Mouse (Mus musculus) gastrocnemius, postnatal 25 days (tissue): ENCODE measurements around the gene Ncoa1. TPM values are rescaled to one million over a fixed set of nuclear protein-coding genes. Genes with fewer than 3 reads are reported as not detected.
A peak's percentile ranks its signal among the peaks of the same experiment; 100 is the strongest.

Experiments used
- DNase-seq: peaks from one replicate; pipeline ENCODE4 v3.0.0; 2022
- long read RNA-seq, 2 experiments: library from polyadenylated mRNA; stranded (forward); transcript quantifications; one replicate each; pipeline ENCODE4 v2.0.0; 2021
- total RNA-seq, 2 experiments: library from RNA; stranded (reverse); gene quantifications; 1 replicate in 1 of 2; 2 replicates in 1 of 2; pipeline ENCODE4 v1.2.3; 2021

Gene Ncoa1
- total RNA-seq: 10 to 100 TPM; 21.5 to 23.8 TPM
- long read RNA-seq, experiment 1, partial matches to known transcripts: 5 of 9 reads
- long read RNA-seq, experiment 1, other reads (novel, unspliced or antisense): 4 of 9 reads
- long read RNA-seq, experiment 2, full-length matches to known transcripts: 13 of 38 reads
- long read RNA-seq, experiment 2, partial matches to known transcripts: 9 of 38 reads
- long read RNA-seq, experiment 2, other reads (novel, unspliced or antisense): 16 of 38 reads

DNA sequence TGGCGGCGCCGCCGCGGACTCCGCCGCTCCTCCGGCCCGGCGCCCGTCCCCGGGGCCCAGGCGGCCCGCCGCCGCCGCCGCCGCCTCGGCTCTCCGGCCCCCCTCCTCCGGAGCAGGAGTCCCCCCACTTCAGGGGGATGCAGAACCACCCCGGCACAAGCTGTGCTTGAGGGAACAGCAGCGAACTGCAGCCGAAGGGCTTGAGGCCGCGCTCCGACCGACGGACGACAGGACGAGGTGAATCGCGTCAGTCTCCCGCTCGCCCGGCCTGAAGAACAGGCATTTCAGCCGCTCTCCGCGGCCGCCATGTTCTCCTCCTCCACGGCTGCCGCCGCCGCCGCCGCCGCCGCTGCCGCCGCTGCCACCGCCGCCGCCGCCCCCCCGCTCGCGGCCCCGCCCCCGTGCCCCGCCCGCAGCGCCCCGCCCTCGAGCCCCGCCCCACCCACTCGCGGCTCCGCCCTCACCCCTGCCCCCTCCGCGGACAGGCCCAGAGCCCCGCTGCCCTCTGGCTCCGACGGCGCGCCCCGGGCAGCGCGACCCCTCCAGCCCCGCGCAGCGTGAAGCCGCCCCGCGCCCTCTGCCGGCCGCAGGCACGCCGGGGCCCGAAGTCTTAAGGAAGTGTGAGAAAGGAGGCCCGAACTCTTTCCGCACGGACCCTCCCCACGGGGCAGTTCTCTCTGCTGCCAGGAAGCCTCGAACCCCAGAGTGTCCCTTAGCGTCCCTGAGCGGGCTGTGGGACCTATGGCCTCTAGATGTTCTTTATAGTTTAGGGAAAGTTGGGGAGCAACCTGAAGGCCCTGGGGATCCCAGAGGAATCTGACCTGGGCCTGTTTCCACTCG, at the start of gene Ncoa1:
Ncoa1 (minus strand) TSS at position 351 of the 840 bp plus-strand sequence.
- peak; percentile 76 for DNase-seq

DNA sequence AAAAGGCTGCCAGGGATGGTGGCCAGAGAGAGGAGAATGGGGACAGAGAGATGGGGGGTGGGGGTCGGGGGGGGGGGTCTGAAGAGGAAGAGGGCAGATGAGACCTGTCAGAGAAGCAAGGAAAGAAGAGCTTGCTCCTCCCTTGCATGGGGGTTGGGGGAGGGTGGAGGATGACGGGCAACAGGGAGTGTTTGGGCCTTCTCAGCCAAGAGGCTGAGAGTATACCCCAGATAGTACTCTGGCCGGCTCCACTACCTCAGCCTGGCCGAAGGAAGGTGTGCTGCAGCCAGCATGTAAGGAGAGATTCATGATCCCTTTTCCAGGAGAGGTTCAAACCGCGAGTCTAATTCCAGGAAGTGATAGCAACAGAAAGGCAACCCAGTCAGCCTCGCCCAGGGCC, 47.6 kb upstream of the Ncoa1 start:
- peak; percentile 69 for DNase-seq

DNA sequence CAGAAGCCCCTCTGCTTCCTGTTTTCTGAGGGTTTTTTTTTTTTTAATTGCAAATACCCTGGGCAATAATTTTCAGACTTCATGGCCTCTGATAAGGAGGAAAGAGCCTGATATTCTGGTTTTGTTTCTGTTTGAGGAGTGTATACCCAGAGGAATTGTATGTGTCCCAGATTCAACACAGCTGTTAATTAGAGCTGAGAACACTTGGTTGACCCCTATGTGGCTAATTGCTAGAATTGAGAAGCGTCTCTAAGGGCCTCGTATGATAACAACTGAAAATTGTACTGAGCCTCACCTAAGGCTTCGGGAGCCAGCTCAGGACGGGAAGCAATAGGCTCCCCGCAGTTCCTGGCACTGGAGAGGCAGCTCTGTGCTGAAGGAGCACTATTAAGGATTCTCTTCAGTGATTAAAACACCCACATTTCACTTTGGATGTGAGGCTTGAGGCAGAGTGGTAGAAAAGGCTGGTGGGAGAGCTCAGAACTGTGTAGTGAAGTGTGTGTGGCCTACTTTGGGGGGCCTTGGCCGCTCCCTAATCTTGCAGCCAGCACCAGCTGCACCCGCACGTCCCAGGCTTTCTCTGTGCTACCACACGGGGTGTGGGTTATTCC, 46.8 kb upstream of the Ncoa1 start:
- DNase-seq: no peak

DNA sequence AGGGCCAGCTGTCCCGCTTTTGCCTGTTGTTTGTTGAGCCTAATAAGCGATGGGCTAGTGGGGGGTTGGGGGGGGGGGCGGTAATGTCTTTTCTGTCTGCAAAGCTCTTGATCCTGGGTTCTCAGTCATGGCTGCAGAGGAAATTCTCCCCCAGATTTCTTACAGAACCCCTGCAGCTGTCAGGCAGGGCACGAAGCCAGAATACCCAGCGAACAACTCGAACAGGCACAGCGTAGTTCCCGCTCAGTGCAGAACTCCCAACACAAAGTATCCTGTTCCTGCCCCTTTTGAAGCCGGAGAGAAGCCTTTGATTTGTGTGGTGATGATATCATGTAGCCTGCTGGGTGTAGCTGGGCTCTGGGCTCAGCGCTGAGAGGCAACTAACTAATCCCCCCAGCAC, 46.2 kb upstream of the Ncoa1 start:
- peak; percentile 56 for DNase-seq

DNA sequence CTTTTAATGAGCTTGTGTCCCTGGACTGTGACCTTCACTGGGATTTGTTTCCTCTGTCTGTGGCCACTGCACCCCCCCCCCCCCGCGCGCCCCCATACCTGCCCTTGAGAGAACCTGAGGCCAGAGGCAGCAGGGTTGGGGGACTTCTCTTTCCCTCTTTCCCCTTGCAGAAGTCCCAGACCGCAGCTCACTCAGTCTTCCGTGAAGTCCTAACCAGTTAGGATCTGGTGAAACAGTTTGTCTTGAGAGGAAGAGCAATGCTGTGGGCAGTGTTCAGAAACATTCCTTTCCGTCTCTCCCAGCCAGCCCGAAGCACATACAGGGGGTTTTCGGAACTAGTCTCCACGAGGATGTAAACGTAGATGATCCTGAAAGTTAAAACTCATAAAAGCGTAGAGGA, 42.0 kb upstream of the Ncoa1 start:
- DNase-seq: no peak

DNA sequence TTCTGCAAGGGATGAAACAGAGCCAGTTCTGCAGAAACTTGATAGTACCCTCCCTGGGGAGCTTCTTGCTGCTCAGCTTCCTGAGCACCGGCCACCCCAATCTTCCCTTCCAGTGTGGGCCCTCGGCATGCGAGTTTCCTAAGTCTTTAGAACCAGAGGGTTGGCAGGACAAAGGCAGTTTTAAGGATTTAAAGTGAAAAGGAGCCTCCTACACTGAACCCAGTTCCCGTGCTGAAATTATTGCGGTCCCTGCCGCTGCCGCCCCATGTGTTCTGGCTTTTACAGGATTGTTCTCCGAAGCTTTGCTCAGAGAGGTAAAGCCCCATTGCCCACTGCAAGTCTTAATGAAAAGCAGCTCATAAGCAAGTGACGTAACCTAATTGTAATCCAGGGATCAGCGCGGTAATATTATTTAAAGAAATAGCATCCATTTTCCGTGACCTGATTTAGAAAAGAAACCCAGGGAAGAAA, 32.6 kb upstream of the Ncoa1 start:
- DNase-seq: no peak

DNA sequence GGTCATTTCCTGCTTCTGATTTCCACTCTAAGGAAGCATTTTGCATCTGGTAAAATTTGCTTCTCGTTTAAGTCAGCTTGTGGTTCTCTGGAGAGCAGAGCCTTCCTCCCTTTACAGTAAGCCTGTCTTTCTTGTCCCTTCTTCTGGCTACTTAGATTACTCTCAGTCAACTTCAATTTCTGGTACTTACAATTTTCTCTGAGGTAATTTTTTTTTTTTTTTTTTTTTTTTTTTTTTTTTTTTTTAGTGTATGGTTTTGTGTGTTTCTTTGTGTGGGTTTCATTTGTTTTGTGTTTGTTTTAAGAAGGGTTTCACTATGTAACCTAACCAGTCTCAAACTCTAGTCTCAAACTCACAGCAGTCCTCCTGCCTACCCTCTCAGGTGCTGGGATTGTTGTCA, 31.2 kb upstream of the Ncoa1 start:
- no peak for DNase-seq

DNA sequence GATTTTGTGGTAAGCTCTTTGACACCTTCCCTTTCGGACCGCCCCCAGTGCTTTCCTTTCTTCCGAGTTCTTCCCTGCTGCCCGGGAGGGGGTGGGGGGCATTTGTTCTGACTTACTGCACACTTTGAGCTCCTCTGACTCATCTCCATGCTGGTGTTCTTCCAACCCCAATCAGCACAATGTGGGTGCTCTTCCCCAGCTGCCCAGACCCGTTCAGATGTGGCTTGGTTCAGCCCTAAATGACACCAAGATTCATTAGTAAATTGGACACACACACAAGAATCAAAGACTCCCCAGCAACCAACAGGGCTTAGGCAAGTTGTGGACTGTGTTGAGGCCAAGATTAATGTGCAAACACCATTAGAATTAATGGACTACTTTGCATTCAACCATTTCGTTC, 30.5 kb upstream of the Ncoa1 start:
- DNase-seq: no peak

DNA sequence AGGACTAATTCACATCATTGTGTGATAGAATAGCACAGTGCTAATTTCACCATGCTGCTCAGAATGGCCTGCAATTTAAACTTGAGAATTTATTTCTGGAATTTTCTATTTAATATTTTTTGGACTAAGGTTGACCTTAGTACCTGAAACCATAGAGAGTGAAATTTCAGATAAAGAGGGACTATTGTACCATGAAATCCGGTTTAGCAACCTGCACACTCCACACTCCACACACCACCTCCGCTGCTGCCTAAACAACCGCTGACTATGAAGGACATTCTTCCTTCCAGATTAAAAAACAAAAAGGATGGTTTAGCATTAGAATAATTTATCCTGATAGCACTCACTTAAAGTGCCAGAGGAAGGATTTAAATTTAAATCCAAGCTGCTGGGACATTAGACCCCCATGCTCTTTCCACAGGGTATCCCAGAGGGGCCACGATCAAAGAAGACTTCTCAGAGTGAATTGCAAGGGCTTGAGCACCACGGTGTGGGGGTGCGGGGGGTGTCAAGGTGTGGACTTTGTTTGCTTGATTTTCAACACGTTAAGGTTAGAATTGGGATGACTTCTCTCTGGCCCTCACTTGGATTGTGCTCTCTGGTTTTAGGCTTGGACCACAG, 29.9 kb upstream of the Ncoa1 start:
- no peak for DNase-seq

DNA sequence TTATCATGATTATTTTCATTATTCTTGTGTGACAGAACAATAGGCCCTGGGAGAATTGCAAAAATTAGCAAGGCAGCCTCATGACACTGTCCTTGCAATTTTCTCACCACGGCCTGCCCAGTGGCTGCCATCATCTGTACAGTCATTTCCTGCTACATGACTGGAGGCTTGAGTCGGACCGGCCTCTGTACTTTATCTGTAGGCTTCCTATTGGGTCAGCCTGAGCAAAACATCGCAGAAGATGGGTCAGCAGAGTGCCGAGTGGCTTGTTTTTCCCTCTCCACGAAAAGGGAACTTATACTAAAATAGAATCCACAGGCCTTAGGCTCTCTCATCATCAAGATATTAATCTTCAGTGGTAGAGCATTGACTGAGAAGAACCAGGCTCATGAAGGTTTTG, 28.3 kb upstream of the Ncoa1 start:
- no peak for DNase-seq

DNA sequence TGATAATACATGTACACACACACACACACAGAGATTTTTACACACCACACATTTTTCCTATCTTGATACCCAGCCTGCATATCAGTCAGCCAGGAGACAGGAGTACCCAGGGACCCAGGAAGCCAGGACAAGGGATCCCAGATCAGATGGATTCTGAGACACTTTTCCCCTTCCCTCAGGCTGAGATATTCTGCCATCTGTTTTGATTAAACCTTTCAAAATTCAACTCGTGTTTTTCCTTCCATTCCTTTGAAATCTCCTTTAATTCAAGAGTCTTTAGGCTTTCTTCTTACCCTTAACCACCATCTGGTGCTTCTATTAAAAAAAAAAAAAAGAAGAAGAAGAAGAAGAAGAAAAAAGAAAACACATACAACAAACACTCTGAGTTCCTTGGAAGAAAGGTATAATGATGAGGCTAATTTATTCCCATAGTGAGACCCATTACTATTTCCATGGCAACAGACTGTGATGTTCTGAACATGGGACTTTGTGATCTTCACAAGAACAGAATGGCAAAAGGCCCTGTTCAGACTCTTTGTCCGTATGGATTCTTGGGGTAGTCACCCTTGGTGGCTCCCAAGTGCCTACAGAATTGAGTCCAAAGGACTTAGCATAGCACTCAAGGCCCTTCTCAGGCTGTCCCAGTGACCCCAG, 26.8 kb upstream of the Ncoa1 start:
- no peak for DNase-seq

DNA sequence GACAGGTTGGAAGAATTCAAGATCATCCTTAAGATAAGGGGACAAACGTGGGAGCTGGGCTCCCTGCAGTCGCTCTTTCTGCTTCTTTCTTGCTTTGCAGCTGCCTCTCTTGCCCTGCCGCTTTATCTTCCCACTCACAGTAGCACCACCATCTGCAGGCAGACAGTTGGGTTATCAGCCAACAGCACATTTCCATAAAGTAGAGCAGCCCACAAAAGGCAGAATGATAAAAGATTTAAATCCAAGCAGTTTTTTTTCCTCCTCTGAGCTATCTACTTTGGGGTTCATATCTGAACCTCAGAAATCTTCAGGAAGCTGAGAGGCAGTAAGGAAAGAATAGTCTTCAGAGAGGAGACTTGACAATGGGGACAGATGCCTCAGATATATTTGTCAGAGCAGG, 24.9 kb upstream of the Ncoa1 start:
- DNase-seq: no peak

DNA sequence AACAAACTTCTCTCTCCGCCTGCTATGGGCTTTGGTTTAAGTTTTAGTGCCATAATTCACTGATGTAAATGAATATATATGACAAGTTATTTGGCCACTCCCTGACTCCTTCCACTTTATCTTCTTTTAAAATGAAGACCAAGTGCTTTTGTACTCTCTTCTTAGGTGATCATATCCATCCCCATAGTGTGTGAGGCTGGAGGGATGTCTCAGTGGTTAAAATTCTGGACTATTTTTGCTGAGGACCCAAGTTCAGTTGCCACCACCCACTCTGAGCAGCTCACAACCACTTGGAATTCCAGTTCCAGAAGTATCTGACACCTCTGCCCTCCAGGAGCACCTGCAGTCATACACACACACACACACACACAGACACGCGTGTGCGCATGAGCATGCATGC, 23.5 kb upstream of the Ncoa1 start:
- no peak for DNase-seq

DNA sequence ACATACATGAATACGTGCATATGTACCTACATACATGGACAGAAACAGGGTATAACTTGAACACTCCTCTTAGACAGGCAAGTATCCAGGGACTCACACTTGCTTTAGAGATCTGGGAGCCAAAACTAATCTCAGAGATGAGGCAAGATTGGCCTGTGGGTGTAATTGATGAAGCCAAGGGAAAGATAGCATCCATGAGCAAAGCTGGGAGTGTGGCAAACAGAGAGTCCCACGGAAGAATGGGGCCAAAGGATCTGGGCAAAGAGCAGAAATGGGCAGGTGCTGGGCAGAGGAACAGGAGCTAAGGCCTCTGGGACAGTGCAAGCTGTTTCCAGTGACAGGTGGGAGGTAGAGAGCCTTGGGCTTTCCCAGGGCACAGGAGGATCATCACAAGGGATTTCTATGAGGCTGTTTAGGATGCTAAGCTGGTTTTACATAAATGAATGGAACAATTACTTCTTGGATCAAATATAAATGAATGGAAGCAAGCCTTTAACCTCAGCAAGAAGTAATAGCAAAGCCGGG, 22.7 kb upstream of the Ncoa1 start:
- DNase-seq: no peak

DNA sequence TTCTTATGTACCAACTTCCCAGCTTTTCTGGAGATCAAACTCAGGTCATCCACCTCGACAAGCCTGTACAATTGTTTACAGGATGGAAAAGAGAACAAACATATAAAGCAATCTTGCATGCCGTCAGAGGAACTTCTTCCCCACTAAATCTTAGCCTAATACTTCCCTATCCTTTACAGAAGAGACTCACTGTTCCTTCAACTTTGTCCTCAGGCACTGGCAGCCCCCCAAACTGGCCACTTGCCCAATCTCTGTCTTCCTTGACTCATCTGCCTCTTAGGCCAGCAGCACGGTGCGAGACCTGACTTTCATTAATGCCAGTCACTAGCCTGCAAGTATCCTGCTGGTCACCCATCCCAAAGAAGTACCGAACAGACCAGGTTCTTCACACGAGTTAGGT, 11.4 kb upstream of the Ncoa1 start:
- peak; percentile 67 for DNase-seq

DNA sequence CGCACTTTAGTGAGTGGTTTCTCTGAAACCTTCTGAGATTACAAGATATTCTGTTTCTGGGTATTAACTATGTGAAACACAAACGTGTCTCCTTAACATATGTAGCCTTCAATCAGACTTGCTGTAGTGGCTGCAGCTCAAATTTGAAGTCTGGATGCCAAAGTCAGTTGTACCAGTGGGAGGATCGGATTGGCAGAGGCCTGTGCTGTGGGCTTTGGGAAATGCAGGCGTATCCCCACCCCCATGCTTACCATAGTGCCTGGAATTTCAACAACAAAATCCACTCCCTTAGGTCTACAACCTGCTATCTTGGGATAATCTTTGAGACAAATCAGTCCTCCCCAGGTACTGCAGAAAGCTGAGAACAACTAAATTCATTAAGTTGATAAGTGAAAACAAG, 6.4 kb upstream of the Ncoa1 start:
- no peak for DNase-seq

DNA sequence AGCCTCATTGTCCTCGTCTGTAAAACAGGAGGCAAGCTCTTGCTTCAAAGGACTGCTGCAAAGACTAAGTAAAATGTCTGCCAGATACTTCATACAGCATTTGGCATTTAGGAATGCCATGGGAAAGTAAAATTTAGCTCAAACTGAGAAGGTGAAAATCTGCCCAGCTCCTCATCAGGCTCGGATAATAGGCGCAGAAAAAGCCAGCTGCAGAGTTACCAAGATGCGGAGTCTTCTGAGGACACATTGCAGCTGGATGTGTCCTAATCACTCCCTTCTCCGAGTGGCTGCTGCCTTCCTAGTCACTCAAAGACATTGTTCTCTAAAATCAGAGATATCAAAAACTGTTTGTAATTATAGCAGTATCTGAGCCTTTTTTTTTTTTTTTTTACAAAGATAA, 4.7 kb upstream of the Ncoa1 start:
- DNase-seq: no peak

DNA sequence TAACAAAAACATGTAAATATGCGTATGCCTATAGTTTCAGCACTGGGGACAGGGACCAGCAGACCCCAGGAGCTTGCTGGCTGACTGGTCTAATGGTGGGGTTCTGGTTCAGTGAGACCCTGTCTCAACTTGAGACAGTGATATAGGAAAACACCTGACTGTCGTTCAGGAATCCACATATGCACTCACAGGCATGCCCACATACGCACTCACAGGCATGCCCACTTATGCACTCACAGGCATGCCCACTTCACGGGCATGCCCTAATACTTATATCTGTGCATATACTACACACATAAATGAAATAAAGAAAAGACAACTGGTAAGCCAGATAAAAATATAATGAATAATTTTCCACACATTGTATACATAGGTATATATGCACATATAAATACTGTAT, 3.3 kb upstream of the Ncoa1 start:
- no peak for DNase-seq

DNA sequence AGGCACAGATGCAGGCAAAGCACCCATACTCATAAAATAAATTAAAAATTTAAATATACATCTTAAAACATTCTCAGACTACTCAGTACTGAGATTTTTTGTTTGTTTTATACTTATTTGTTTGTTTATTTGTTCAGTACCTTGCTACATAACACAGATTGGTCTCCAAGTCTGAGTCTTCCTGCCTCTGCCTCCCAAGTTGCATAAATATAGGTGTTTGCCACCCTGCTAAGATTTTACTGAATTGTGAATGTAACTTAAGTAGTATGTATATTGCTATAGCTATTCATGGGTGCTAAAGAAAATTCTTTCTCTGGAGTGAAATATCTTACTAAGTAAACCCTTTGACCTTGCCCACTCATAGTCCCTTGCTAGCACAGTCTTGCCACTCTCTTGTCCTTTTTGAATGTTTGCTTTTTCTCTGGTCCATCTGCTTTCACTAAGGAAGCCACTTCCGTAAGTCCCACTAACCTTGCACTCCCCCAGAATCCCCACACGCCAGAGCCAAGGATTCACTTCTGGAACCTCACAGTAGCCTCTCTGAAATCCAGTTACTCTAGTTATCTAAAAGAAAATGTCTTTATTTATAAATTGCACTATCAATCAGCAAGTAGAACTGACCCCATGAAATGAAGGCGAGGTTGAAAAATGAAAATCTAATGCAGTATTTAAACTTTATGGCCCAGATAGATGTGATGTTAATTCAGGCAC, 2.3 kb upstream of the Ncoa1 start:
- DNase-seq: no peak

DNA sequence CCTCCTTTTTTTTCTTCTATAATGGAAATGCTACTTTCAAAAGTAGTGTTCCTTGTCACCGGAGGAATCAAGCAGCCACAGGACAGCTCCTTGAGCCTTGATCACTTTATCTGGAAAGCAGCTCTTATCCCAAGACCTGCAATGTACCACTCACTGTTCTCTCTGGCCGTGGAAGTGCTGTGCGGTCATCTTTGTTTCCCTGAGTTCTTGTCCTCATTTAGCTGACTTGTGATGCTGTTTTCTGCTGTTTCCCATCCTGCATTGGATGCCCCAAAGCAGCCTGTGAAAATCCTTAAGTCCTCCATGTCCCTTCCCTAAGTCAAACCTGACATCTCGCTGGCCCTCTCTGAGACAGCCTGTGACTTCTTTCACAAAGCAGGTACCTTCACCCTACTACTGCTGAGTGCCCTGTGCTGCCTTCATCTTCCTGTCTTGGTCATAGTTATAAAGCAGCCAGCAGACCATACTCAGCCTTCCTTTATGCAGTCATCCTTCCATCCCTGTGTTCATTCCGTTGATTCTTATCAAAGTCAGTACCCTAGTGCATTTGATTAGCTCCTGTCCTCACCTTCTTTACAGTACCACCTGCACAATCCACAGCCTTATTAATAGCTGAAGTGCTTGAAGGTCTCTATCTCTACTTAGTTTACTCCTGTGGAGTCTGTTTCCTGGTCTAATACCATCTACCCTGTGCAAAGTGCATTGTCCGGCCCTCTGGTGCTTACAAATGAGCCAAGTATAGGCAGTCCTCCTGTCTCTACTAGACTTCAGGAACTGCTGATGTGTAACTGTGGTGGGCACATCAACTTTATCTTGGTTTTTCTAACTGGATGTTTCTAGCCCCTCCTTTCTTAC, 1.2 kb upstream of the Ncoa1 start:
- no peak for DNase-seq
